Mouse (Mus musculus): ENCODE measurements around the gene Acvr1b. TPM values are rescaled to one million over a fixed set of nuclear protein-coding genes. Genes with fewer than 3 reads are reported as not detected.

Acvr1b gene
- polyA plus RNA-seq, 1 experiment = 3.8 TPM

GRCm38 (mm10) chr15:101201414-101201813 is 27.5 kb downstream of the Acvr1b start:
- Histone ChIP-seq H3K79me2 (ENCODE audit: control insufficient read depth, insufficient read depth) (no peaks in the 10 kb centered on the region), H3K79me3 (ENCODE audit: low read depth) (no peaks in the 10 kb centered on the region), H3K36me3 (ENCODE audit: control insufficient read depth, insufficient read depth) (peaks cover 2% of the 10 kb centered on the region), H3ac (ENCODE audit: control insufficient read depth, insufficient read length, low read depth) (no peak overlapping the region), H3K27me3 (ENCODE audit: control insufficient read depth, insufficient read depth, insufficient read length) (no peaks in the 10 kb centered on the region), H3K4me3 (ENCODE audit: insufficient read depth, poor library complexity, severe bottlenecking) (no peak overlapping the region)
- no peak for TF ChIP-seq MAX (IDR thresholded peaks at IDR 0.05)
- no peak for TF ChIP-seq FOSL1 (IDR thresholded peaks at IDR 0.05; ENCODE audit: insufficient read depth, low read length, poor library complexity, severe bottlenecking)
- no peak for TF ChIP-seq MYOD1 (IDR thresholded peaks at IDR 0.05; ENCODE audit: control insufficient read depth, insufficient read length, low read depth)
- no peak for TF ChIP-seq MYOG (IDR thresholded peaks at IDR 0.05; ENCODE audit: control insufficient read depth, extremely low read depth, insufficient read length)
- TF ChIP-seq CEBPB (IDR thresholded peaks at IDR 0.05; ENCODE audit: low read depth) = no peak
- no peak for TF ChIP-seq CTCF (IDR thresholded peaks at IDR 0.05; ENCODE audit: control insufficient read depth, insufficient read depth, insufficient read length)
- no peak for TF ChIP-seq USF1 (IDR thresholded peaks at IDR 0.05; ENCODE audit: low read depth)

- TF ChIP-seq FOSL1 (IDR thresholded peaks at IDR 0.05; ENCODE audit: insufficient read depth, low read length, poor library complexity, severe bottlenecking) = no peak
- TF ChIP-seq CTCF (IDR thresholded peaks at IDR 0.05; ENCODE audit: control insufficient read depth, insufficient read depth, insufficient read length) = no peak
- no peak for TF ChIP-seq CEBPB (IDR thresholded peaks at IDR 0.05; ENCODE audit: low read depth)
- no peak for TF ChIP-seq MYOD1 (IDR thresholded peaks at IDR 0.05; ENCODE audit: control insufficient read depth, insufficient read length, low read depth)
- no peak for TF ChIP-seq USF1 (IDR thresholded peaks at IDR 0.05; ENCODE audit: low read depth)
- TF ChIP-seq MAX (IDR thresholded peaks at IDR 0.05) = no peak
- no peak for TF ChIP-seq MYOG (IDR thresholded peaks at IDR 0.05; ENCODE audit: control insufficient read depth, extremely low read depth, insufficient read length)
- no peaks in the 10 kb centered on the region for H3K27me3 ChIP-seq (ENCODE audit: control insufficient read depth, insufficient read depth, insufficient read length)
- H3K79me2 ChIP-seq (ENCODE audit: control insufficient read depth, insufficient read depth) = no peaks in the 10 kb centered on the region
- no peaks in the 10 kb centered on the region for H3K79me3 ChIP-seq (ENCODE audit: low read depth)
- H3K36me3 ChIP-seq (ENCODE audit: control insufficient read depth, insufficient read depth) = peaks cover 2% of the 10 kb centered on the region
- no peak overlapping the region for H3K4me3 ChIP-seq (ENCODE audit: insufficient read depth, poor library complexity, severe bottlenecking)
- no peak overlapping the region for H3ac ChIP-seq (ENCODE audit: control insufficient read depth, insufficient read length, low read depth)
These were observed 29.8 kb downstream of the Acvr1b start for GRCm38 (mm10) chr15:101203673-101204072.

- Histone ChIP-seq H3K4me3 (ENCODE audit: insufficient read depth, poor library complexity, severe bottlenecking) (no peak overlapping the region), H3K79me2 (ENCODE audit: control insufficient read depth, insufficient read depth) (no peaks in the 10 kb centered on the region), H3ac (ENCODE audit: control insufficient read depth, insufficient read length, low read depth) (no peak overlapping the region), H3K79me3 (ENCODE audit: low read depth) (no peaks in the 10 kb centered on the region), H3K27me3 (ENCODE audit: control insufficient read depth, insufficient read depth, insufficient read length) (no peaks in the 10 kb centered on the region), H3K36me3 (ENCODE audit: control insufficient read depth, insufficient read depth) (peaks cover 2% of the 10 kb centered on the region)
- no peak for TF ChIP-seq USF1 (IDR thresholded peaks at IDR 0.05; ENCODE audit: low read depth)
- TF ChIP-seq MAX (IDR thresholded peaks at IDR 0.05) = no peak
- no peak for TF ChIP-seq MYOD1 (IDR thresholded peaks at IDR 0.05; ENCODE audit: control insufficient read depth, insufficient read length, low read depth)
- no peak for TF ChIP-seq FOSL1 (IDR thresholded peaks at IDR 0.05; ENCODE audit: insufficient read depth, low read length, poor library complexity, severe bottlenecking)
- TF ChIP-seq CEBPB (IDR thresholded peaks at IDR 0.05; ENCODE audit: low read depth) = no peak
- no peak for TF ChIP-seq CTCF (IDR thresholded peaks at IDR 0.05; ENCODE audit: control insufficient read depth, insufficient read depth, insufficient read length)
- TF ChIP-seq MYOG (IDR thresholded peaks at IDR 0.05; ENCODE audit: control insufficient read depth, extremely low read depth, insufficient read length) = no peak
These were observed 30.9 kb downstream of the Acvr1b start for GRCm38 (mm10) chr15:101204781-101205180.

GRCm38 (mm10) chr15:101210228-101210627 is 36.4 kb downstream of the Acvr1b start:
- TF ChIP-seq MYOG (IDR thresholded peaks at IDR 0.05; ENCODE audit: control insufficient read depth, extremely low read depth, insufficient read length) = no peak
- TF ChIP-seq MYOD1 (IDR thresholded peaks at IDR 0.05; ENCODE audit: control insufficient read depth, insufficient read length, low read depth) = no peak
- TF ChIP-seq CTCF (IDR thresholded peaks at IDR 0.05; ENCODE audit: control insufficient read depth, insufficient read depth, insufficient read length) = peak; percentile 48
- no peaks in the 10 kb centered on the region for H3K36me3 ChIP-seq (ENCODE audit: control insufficient read depth, insufficient read depth)
- no peaks in the 10 kb centered on the region for H3K79me2 ChIP-seq (ENCODE audit: control insufficient read depth, insufficient read depth)
- no peaks in the 10 kb centered on the region for H3K79me3 ChIP-seq (ENCODE audit: low read depth)
- H3ac ChIP-seq (ENCODE audit: control insufficient read depth, insufficient read length, low read depth) = no peak overlapping the region
- H3K4me3 ChIP-seq (ENCODE audit: insufficient read depth, poor library complexity, severe bottlenecking) = no peak overlapping the region
- H3K27me3 ChIP-seq (ENCODE audit: control insufficient read depth, insufficient read depth, insufficient read length) = no peaks in the 10 kb centered on the region

GRCm38 (mm10) chr15:101210998-101211613 is 37.2 kb downstream of the Acvr1b start:
- Histone ChIP-seq H3K79me2 (ENCODE audit: control insufficient read depth, insufficient read depth) (no peaks in the 10 kb centered on the region), H3K36me3 (ENCODE audit: control insufficient read depth, insufficient read depth) (no peaks in the 10 kb centered on the region), H3K27me3 (ENCODE audit: control insufficient read depth, insufficient read depth, insufficient read length) (no peaks in the 10 kb centered on the region), H3ac (ENCODE audit: control insufficient read depth, insufficient read length, low read depth) (no peak overlapping the region), H3K4me3 (ENCODE audit: insufficient read depth, poor library complexity, severe bottlenecking) (no peak overlapping the region), H3K79me3 (ENCODE audit: low read depth) (no peaks in the 10 kb centered on the region)
- TF ChIP-seq MYOG (IDR thresholded peaks at IDR 0.05; ENCODE audit: control insufficient read depth, extremely low read depth, insufficient read length) = no peak
- TF ChIP-seq MYOD1 (IDR thresholded peaks at IDR 0.05; ENCODE audit: control insufficient read depth, insufficient read length, low read depth) = no peak
- TF ChIP-seq MAX (IDR thresholded peaks at IDR 0.05) = no peak
- TF ChIP-seq CEBPB (IDR thresholded peaks at IDR 0.05; ENCODE audit: low read depth) = no peak
- no peak for TF ChIP-seq CTCF (IDR thresholded peaks at IDR 0.05; ENCODE audit: control insufficient read depth, insufficient read depth, insufficient read length)

GRCm38 (mm10) chr15:101212435-101212834 is 38.6 kb downstream of the Acvr1b start:
- H3K36me3 ChIP-seq (ENCODE audit: control insufficient read depth, insufficient read depth) = no peaks in the 10 kb centered on the region
- H3K79me2 ChIP-seq (ENCODE audit: control insufficient read depth, insufficient read depth) = no peaks in the 10 kb centered on the region
- H3ac ChIP-seq (ENCODE audit: control insufficient read depth, insufficient read length, low read depth) = no peak overlapping the region
- H3K79me3 ChIP-seq (ENCODE audit: low read depth) = no peaks in the 10 kb centered on the region
- no peak overlapping the region for H3K4me3 ChIP-seq (ENCODE audit: insufficient read depth, poor library complexity, severe bottlenecking)
- TF ChIP-seq MYOD1 (IDR thresholded peaks at IDR 0.05; ENCODE audit: control insufficient read depth, insufficient read length, low read depth) (no peak), CEBPB (IDR thresholded peaks at IDR 0.05; ENCODE audit: low read depth) (no peak), MAX (IDR thresholded peaks at IDR 0.05) (no peak), FOSL1 (IDR thresholded peaks at IDR 0.05; ENCODE audit: insufficient read depth, low read length, poor library complexity, severe bottlenecking) (no peak), USF1 (IDR thresholded peaks at IDR 0.05; ENCODE audit: low read depth) (no peak), CTCF (IDR thresholded peaks at IDR 0.05; ENCODE audit: control insufficient read depth, insufficient read depth, insufficient read length) (no peak), MYOG (IDR thresholded peaks at IDR 0.05; ENCODE audit: control insufficient read depth, extremely low read depth, insufficient read length) (no peak)
- H3K27me3 ChIP-seq (ENCODE audit: control insufficient read depth, insufficient read depth, insufficient read length) = no peaks in the 10 kb centered on the region

Measured in C2C12 (cell line).